Mouse (Mus musculus): ENCODE data around the gene B230217C12Rik. TPM values are rescaled to one million over a fixed set of nuclear protein-coding genes. Genes with fewer than 3 reads are reported as not detected.

B230217C12Rik gene
- polyA plus RNA-seq, 1 experiment = 0.02 TPM

DNA sequence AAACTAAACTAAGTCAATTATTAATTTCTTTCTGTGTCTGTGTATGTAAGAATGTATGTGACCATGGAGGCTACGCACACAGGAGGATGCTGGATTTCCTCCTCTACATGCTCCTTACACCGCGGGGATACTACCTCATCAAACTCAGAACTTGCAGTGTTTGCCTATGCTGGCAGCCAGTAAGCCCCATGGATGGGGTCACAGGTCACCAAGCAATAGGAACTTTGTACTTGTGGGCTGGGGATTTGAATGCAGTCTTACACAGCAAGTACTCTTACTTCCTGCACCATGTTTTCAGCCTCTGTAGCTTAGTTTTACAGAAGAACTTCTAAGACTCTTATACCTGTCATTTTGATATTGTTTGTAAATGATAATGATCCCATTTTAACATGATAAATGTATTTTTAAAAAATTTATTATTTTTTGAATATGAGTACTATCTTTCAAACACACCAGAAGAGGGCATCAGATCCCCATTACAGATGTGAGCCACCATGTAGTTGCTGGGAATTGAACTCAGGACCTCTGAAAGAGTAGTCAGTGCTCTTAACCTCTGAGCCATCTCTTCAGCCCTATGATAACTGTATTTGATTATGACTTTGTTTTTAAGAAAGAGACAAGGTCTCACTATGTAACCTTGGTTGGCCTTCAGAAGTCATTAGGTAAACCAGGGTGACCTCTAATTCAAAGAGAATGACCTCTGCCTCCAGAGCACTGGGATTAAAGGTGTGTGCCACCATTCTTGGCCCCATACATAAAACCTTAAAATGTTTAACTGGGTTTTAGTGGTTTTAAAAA is 25.7 kb downstream of the B230217C12Rik start:
- no peak for TF ChIP-seq GATA1 (IDR thresholded peaks at IDR 0.05; ENCODE audit: low read length)

DNA sequence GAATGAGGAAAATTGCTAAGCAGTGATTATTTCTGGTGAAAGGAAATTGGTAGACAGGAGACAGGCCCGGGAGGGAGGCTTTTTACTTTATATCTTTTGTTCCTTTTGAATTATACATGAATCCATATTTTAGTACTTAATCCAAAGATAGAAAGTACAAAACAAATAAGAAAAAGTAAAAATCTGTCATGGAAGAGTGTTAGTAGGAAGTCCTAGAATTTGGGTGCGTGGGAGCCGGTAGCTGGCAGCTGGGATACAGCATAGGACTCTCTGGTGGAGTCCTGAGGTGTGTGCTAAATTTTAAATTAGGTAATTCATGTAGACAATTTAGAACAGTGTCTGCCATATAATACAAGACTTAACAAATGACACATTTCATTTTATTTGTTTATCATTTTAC is 27.0 kb downstream of the B230217C12Rik start:
- TF ChIP-seq GATA1 (IDR thresholded peaks at IDR 0.05; ENCODE audit: low read length) = no peak

DNA sequence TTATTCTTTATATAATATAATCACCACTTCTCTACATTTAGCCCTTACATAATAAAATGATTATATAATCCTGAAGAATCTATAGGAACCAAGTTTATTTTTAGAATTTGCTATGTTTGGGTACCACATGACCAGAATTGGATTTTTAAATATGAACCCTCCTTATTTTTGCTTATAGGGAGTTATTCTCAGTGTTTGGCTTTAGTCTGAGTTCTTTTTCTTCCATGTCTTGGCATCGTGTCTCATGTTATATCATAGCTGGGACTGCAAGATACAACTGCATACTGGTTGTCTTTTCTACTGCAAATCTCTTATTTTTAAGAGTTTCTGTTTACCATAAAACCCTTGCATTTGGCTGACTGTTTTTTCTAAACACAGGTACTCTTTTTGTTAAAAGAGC is 33.8 kb downstream of the B230217C12Rik start:
- no peak for TF ChIP-seq GATA1 (IDR thresholded peaks at IDR 0.05; ENCODE audit: low read length)

DNA sequence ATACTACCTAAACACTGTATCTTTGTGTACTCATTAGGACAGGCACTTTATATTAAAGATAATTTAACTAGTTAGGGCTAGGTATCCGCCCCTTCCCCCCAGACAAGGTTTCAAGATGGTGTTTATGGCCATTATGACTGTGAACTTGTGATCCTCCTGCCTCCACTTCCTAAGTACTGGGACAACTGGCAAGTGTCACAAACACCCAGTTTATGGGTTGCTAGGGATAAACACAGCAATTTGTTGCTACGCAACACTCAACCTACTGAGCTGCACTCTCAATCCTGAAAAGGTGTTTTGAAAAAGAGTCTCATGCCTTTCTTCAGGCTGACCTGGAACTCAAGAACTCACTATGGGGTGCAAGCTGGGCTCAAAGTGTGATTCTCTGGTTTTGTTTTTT is 36.8 kb downstream of the B230217C12Rik start:
- TF ChIP-seq GATA1 (IDR thresholded peaks at IDR 0.05; ENCODE audit: low read length) = no peak

DNA sequence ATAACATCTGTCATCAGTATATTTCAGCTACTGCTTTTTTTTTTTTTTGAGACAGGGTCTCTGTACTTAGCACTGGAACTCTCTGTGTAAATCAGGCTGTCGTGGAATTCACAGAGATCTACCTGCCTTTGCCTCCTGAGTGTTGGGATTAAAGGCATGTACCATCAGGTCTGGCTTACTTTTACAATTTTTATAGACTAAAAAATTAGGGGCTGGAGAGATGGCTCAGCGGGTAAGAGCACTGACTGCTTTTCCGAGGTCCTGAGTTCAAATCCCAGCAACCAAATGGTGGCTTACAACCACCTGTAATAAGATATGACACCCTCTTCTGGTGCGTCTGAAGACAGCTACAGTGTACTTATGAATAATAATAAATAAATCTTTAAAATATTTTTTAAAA is 39.8 kb downstream of the B230217C12Rik start:
- TF ChIP-seq GATA1 (IDR thresholded peaks at IDR 0.05; ENCODE audit: low read length) = no peak

DNA sequence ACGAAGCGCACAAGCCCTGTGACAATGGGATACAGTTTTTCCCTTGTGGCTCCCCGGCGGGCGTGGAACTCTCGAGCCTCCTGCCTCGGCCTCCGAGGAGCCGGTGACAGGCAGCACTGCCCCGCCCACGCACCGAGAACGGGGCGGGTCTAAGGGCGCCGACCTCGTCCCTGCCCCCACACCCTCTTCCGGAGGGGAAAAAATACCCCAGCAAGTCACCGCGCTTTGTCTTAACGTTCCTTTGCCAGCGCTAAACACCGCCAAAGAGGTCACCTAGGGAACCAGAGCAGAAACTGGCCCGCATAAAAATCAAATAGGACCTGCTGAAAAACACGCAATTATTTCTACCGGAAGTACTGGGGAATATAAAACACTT is 43.0 kb downstream of the B230217C12Rik start:
- TF ChIP-seq GATA1 (IDR thresholded peaks at IDR 0.05; ENCODE audit: low read length) = no peak

DNA sequence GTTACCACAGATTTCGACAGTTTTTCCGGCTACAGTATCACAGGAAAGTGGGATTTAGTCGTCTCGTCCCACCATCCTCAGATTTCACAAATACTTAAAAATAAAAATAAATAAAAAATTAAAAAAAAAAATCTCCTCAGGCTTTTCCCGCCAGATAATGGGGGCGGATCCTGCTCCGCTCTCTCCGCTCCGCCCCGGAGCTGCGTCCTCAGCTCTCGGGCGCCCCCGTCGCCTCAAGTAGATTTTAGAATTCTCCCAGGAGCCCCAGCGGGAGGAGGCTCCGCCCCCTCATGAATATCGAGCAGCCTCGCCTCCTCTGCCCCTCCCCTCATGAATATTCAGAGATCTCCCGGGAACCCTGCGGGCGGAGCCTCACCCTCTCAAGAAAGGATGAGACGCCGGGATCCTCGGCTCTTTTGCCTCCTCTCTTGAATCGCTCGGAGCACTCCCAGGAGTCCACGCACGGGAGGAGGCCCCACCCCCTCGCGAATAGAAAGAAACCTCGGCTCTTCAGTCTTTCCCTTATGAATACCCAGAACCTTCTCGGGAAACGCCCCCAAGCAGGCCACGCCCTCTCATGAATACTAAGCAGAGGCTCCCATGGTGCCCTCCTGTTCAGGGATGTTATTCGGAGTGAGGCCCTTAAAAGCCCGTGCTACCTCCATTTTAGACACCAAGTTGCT is 43.5 kb downstream of the B230217C12Rik start, which contains the start of gene Fbxo47:
Fbxo47 (minus strand) TSS at position 237 of the 683 bp plus-strand sequence.
- no peak for TF ChIP-seq GATA1 (IDR thresholded peaks at IDR 0.05; ENCODE audit: low read length)

DNA sequence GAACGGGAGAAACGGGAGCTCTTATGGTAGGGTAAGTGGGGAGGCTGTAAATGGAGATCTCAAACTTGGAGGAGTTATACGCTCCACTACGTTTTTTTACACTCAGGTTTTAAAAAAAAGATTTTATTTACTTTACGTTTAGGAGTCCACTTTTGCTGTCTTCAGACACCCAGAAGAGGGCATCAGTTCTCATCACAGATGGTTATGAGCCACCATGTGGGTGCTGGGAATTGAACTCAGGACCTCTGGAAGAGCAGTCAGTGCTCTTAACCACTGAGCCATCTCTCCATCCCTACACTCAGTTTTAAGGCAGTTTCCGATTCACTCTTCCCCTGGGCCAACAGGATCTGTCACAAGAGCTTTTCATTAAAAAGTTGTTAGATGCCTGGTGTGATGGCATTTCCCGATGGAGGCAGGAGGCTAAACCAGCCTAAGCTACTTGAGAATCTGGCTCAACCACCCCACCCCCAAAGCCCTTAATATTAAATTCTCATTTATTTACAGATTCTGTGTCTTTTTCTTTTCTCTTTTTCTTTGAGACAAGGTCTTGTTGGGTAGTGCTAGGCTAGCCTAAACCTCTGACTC is 44.1 kb downstream of the B230217C12Rik start:
- TF ChIP-seq GATA1 (IDR thresholded peaks at IDR 0.05; ENCODE audit: low read length) = no peak

DNA sequence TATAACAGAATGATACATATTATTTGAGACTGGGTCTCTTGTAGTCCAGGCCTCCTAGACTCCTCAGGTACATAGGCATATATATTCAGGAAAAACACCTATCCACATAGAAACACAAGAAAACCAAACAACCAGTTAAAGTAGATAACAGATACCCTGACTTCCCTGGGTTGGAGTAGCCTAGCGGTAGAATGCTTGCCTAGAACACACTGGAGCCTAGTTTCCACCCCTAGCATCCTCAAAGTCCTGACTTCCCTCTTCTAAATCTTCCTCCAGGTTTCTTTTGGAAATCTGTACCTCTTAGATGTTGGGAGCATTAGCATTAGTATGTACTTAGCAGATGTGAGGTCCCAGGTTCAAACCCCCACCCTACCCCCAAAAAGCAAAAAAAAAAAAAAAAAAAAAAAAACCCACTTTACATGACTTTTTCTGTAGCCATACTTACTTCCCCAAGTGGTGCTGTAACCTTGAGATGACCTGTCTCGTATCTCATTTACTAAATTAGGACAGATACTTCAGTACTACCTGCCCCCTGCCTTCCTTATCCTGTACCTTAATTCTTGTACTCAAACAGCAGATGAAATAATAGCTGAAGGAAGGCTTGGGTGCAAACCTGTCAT is 44.8 kb downstream of the B230217C12Rik start:
- TF ChIP-seq GATA1 (IDR thresholded peaks at IDR 0.05; ENCODE audit: low read length) = no peak

DNA sequence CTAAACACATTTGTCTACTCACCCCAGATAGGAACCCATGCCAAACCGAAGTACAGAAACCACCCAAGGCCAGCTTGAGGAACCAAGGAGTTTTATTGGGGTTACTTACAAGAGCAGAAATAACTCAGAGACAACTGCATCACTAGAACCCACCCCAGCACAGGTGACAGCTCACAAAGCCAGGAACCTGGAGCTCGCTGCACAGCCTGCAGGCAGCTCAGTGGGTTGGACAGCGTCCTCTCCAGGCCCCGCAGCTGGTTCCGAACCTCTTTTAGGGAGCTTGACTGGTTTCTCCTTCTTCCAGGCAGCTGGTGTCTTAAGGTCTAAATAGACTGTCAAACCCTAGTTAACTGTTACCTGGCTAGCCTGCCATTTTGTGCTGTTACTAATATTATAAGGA is 51.2 kb downstream of the B230217C12Rik start:
- no peak for TF ChIP-seq GATA1 (IDR thresholded peaks at IDR 0.05; ENCODE audit: low read length)

Other genes starting within 250 kb of the B230217C12Rik start
- gene Epop, start 211.1 kb upstream of the B230217C12Rik start, polyA plus RNA-seq (2012) = not detected in 2 replicates
- 42.2 and 42.3 TPM in 2 replicates for gene Mllt6, start 177.4 kb upstream of the B230217C12Rik start, polyA plus RNA-seq (2012)
- gene Cisd3, start 155.0 kb upstream of the B230217C12Rik start, polyA plus RNA-seq (2012) = 1.6 and 3.1 TPM in 2 replicates
- gene Pcgf2, start 140.3 kb upstream of the B230217C12Rik start, polyA plus RNA-seq (2012) = 6.3 and 9.1 TPM in 2 replicates
- 16.1 and 122 TPM in 2 replicates for gene Psmb3, start 137.4 kb upstream of the B230217C12Rik start, polyA plus RNA-seq (2012)
- gene Pip4k2b, start 96.1 kb upstream of the B230217C12Rik start, polyA plus RNA-seq (2012) = 28.3 and 31.4 TPM in 2 replicates
- gene Cwc25, start 74.2 kb upstream of the B230217C12Rik start, polyA plus RNA-seq (2012) = 30.0 and 34.5 TPM in 2 replicates
- gene 1700001P01Rik, start 64.9 kb upstream of the B230217C12Rik start, polyA plus RNA-seq (2012) = not detected in 2 replicates
- gene Rpl23, start 58.3 kb upstream of the B230217C12Rik start, polyA plus RNA-seq (2012) = 62.2 and 87.5 TPM in 2 replicates
- 51.4 and 65.7 TPM in 2 replicates for gene Lasp1, start 41.8 kb upstream of the B230217C12Rik start, polyA plus RNA-seq (2012)
- not detected in 2 replicates for gene Fbxo47, start 43.4 kb downstream of the B230217C12Rik start, polyA plus RNA-seq (2012)
- gene Plxdc1, start 145.7 kb downstream of the B230217C12Rik start, polyA plus RNA-seq (2012) = 0.14 and 0.24 TPM in 2 replicates
- not detected in 2 replicates for gene Arl5c, start 155.4 kb downstream of the B230217C12Rik start, polyA plus RNA-seq (2012)
- gene Cacnb1, start 182.3 kb downstream of the B230217C12Rik start, polyA plus RNA-seq (2012) = 0.32 and 0.35 TPM in 2 replicates
- gene Rpl19, start 185.9 kb downstream of the B230217C12Rik start, polyA plus RNA-seq (2012) = 2,070 and 2,415 TPM in 2 replicates
- not detected in 2 replicates for gene Stac2, start 212.7 kb downstream of the B230217C12Rik start, polyA plus RNA-seq (2012)

Data from G1E-ER4 (cell line).